ENCODE assay signal across 19 mouse cellular contexts in the genomic region with DNA sequence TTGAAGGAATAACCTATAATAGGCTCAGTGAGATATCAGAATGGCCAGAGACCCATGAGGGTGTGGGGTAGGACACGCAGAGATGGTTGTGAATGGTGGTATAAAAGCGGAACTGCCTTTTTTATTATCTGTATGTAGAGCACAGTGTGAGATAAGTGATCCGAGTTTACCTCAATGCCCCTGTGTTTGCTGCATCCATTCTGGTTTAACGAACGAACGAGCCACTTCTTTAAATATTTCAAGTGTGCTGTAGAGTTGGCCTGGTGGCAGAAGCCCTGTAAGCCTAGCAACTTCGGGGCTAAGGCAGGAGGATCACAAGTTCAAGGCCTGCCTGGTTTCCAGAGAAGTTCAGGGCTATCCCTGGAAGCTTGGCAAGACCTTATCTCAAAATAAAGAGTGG.
"Had no signal": no experiment of that assay in that cellular context is flagged by ENCODE, and none has a peak within 500 bp of the region (broad histone marks: within the 10 kb centered on the region; RNA-seq: fewer than 3 reads in every experiment).

No protein-coding gene starts in this region.

- DNase-seq: left cerebral cortex, postnatal 4 days; liver, postnatal 0 days; right cerebral cortex, adult 18-20 months; right cerebral cortex, postnatal 14 days; right cerebral cortex, postnatal 4 days; thymus, adult 2 months; thymus, postnatal 14 days; thymus, postnatal 4 days had no signal

- H3K27me3 ChIP-seq: kidney, embryonic 15.5 days; limb, embryonic 12.5 days; limb, embryonic 15.5 days; midbrain, embryonic 12.5 days; midbrain, embryonic 15.5 days; neural tube, embryonic 12.5 days; neural tube, embryonic 15.5 days had no signal

- H3K27ac ChIP-seq: kidney, embryonic 15.5 days; limb, embryonic 12.5 days; limb, embryonic 15.5 days; liver, embryonic 14.5 days; macrophage; midbrain, embryonic 15.5 days; neural tube, embryonic 12.5 days; neural tube, embryonic 15.5 days; stomach, postnatal 0 days had no signal

- H3K36me3 ChIP-seq: kidney, embryonic 15.5 days; limb, embryonic 12.5 days; limb, embryonic 15.5 days; midbrain, embryonic 12.5 days; midbrain, embryonic 15.5 days; neural tube, embryonic 12.5 days; neural tube, embryonic 15.5 days had no signal

- H3K4me3 ChIP-seq: kidney, embryonic 15.5 days; limb, embryonic 12.5 days; limb, embryonic 15.5 days; midbrain, embryonic 12.5 days; midbrain, embryonic 15.5 days; neural tube, embryonic 12.5 days; neural tube, embryonic 15.5 days had no signal

- H3K9ac ChIP-seq: kidney, embryonic 15.5 days; limb, embryonic 12.5 days; limb, embryonic 15.5 days; liver, embryonic 14.5 days; liver, postnatal 0 days; lung, embryonic 14.5 days; midbrain, embryonic 12.5 days; midbrain, embryonic 15.5 days; neural tube, embryonic 12.5 days; neural tube, embryonic 15.5 days had no signal
